Mouse (Mus musculus): ENCODE measurements around the gene Trarg1.
"Not testable (repeated sequence)": the region's sequence is repeated elsewhere in the genome, so short reads cannot be mapped to it uniquely, and the experiment has no call there.

The Trarg1 gene

DNA sequence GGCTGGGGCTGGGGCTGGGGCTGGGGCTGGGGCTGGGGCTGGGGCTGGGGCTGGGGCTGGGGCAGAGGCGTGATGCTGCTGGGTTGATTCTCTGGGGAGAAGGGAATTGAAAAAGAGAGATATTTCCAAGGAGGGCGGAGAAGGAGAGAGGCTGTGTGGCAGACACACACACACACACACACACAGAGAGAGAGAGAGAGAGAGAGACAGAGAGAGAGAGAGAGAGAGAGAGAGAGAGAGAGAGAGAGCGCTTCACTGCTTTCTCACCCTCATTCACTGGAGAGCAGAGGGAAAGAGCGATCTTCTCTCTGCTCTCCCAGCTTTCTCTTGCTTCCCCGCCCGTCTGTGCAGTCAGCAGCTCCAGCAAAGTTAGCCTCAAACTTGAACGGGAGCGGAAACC, at the start of gene Trarg1:
TSS of gene Trarg1 (plus strand) at position 301 of the 400 bp plus-strand sequence.
- not testable (repeated sequence) for DNase-seq (ENCODE audit: low read depth, low spot score)

- no peak for DNase-seq (ENCODE audit: low read depth, low spot score)
Observed at GRCm38 (mm10) chr11:76630023-76630422, 49.6 kb upstream of the Trarg1 start.

DNA sequence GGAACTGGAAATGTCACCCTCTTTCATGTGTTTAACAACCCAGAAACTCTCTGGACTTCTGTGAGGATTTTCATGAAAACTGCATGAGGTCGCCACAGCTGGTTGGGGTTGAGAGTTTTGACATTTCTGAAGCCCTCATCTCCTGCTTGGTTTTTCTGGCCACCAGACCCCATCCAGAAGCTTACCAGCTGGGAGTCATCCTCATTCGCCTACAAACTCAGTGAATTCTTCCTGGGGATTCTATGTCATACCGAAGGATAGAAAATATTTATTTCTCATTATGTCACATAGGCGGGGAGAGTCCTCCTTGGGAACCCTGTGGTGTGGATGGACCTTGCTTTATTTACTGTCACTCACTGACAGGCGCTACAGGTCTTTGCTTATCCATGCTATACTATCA, 49.1 kb upstream of the Trarg1 start:
- no peak for DNase-seq (ENCODE audit: low read depth, low spot score)

DNA sequence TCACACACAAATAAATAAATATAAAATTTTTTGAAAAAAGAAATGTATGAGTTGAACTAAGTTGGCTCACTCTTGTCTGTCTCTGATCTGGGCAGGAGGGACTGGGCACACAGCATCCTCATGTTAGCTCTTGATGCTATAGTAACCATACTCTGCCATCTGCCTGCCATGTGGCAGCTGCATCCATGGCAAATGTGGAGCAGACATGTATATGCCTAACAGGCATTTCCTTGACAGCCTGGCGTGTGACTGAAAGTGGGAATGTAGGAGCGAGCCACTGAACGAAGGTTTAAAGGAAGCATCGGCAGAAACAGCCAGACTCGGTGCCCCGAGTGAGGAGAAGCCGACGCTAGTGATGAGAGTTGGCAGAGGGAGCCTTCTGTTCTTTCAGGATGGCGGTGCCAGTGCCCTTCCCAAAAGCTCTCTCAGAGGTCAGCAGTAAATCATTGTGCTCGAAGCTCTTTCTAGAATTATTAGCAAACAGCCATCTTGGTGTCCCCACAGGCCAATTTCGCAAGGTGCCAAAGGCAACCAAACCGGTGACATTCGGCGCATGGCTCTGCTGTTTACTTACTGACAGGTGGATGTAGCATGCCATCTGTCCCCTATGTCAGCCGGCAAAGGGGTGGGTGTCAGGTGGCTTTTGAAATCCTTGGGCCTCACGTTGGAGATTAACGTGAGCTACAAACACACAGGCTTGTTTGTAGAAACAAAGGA, 40.2 kb upstream of the Trarg1 start:
- no peak for DNase-seq (ENCODE audit: low read depth, low spot score)

DNA sequence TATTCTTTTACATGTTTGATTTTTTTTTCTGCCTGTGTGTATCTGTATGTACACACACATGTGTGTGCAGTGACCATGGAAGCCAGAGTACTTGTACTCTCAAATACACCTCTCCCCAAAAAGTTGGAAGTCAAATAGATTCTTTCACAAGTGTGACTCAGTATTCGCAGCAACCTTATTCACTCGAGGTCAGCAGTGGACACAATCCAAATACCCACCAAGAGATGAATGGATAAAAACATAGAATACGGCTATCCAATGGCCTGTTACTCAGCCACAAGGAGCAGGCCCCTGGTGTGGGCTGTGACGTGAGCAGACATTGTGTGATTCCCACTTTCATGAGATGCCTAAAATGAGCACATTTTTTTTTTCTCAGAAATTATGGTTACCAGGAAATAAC, 39.4 kb upstream of the Trarg1 start:
- no peak for DNase-seq (ENCODE audit: low read depth, low spot score)

DNA sequence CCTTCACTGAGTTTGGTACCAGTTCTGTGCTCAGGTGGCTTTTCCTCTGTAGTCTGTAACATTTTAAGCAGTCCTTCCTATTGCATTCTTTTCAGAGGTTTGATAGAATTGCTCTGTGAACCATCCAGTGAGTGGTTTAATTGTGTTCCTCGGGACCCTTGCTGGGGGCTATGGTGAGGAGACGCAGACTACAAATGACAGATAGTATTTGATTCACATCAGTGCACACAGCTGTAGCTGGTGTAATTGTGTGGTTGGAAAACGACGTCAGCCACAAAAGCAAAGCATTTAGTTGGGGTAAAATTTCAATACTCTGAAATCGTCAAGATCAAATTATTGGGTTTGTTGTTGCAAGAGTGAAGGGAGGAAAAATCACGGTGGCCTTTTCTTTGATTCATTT, 35.4 kb upstream of the Trarg1 start:
- no peak for DNase-seq (ENCODE audit: low read depth, low spot score)

DNA sequence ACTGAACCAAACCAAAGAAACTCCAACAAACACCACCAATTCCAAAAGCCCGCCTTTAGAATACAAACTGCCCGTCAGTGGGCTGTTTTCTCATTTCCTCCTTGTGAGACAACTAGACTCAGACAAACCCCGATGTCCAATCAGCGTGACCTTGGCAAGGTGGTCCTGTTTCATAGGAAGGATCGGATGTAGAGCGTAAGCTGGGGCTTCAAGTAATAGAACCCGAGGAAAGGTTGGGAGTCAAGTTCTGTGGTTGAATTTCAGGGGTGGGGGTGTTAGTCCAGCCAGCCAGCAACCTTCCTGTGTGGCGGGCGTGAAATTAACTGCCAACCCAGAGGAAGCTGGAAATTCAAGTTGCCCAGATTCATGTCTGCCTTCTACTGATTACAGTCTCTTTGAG, 34.6 kb upstream of the Trarg1 start:
- no peak for DNase-seq (ENCODE audit: low read depth, low spot score)

DNA sequence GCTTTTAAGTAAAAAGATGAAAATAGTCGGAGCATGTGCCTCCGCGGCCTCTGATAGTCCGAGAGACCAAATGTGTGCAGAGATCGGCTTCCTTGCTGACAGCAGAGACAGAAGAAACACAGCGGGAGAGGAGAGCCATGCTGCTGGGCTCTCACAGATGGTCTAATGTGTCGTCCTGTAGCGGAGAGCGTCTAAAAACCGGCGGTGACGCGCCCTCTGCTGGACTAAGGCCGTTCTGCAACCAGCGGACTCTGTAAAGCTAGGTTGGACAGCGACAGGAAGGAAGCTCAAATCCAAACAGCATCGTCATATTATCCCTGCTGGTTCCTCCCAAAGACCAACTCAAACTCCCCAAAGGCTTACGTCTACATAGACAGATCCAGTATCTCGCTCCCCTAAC, 33.7 kb upstream of the Trarg1 start:
- DNase-seq (ENCODE audit: low read depth, low spot score): peak; percentile 87

DNA sequence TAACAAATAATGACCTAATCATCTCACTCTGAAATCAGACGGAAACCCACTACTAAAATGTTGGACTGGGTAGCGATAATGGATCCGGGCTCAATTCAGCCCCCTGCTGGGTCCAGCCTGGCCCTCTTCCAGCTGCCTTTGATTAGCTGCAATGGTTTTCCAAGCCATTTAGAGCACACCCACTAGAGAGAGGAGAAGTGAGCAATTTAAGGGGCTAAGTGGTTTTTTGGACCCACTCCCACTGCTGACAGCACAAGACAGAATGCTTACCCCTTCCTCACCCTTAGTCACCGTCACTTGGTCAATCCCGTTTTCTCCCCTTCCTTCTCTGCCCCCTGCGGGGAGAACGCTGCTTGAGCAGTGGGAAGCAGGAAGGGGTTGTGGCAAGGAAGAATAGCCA, 32.5 kb upstream of the Trarg1 start:
- DNase-seq (ENCODE audit: low read depth, low spot score): no peak

DNA sequence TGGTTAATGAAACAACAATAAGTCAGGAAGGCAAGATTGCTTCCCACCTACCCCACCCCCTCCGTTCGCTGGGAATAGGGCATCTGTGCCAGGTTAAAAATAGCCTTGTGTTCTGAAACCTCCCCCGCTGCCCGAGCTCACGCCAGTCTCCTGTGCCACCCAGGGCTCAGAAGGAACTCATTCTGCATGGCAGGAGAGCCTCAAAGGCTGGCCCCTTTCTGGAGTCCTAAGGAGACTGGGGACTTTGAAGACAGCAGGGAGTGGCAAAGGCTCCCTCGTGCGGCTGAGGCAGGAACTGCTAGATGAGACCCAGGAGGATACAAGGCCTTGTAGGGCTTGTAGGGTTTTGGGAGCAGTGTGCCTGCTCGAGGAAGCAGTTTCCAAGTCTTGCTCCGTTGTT, 32.1 kb upstream of the Trarg1 start:
- DNase-seq (ENCODE audit: low read depth, low spot score): peak; percentile 79

DNA sequence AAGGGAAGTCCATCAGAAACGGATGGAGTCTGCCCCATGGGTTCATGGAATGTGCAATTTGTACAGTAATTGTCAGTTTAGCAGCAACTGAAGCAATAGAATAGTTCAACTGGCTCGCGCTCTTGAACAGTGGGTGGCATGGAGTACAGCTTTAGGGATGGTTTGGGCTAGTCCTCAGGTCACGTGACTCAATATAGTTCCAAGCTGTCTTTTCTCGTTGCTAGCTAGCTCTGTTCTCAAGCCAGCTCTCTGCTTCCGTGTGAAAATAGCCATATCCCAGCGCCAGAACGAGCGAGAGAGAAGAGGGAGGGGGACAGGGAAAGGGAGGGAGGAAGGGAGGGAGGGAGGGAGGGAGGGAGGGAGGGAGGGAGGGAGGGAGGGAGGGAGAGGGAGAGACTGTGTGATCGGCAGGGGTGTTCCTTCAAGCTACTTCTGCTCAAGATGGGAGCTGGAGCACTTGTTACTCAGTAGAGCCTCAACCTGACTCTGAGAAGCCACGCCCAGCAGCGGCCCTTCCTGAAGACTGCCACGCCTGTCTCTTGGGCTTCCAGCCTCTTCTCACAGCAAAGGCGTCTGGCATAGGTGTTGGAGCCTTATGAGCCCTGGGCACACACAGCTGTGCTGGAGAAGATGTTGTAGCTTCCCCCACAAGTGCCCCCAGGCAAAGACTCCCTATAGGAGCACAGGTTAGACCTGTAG, 28.6 kb upstream of the Trarg1 start:
- no peak for DNase-seq (ENCODE audit: low read depth, low spot score)

DNA sequence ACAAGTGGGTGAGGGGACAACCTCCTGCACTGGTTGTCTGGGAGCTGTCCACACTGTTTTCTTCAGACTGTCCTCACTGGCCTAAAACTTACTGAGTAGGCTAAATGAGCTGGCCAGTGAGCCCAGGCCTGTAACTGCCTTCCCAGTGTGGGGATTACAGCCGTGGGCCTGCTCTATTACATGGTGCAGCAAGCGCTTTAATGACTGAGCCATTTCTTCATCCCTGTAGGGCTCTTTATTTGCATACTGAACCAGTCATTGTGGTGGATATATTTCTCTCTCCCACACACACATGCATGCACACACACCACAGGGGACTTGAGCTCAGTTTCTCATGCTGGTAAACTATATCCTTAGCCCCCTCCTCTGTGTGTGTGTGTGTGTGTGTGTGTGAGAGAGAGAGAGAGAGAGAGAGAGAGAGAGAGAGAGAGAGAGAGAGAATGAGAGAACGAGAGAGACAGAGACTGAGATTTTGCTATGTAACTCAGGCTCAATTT, 26.7 kb upstream of the Trarg1 start:
- DNase-seq (ENCODE audit: low read depth, low spot score): no peak

- DNase-seq (ENCODE audit: low read depth, low spot score): peak; percentile 59
Observed at GRCm38 (mm10) chr11:76655106-76655505, 24.5 kb upstream of the Trarg1 start.

DNA sequence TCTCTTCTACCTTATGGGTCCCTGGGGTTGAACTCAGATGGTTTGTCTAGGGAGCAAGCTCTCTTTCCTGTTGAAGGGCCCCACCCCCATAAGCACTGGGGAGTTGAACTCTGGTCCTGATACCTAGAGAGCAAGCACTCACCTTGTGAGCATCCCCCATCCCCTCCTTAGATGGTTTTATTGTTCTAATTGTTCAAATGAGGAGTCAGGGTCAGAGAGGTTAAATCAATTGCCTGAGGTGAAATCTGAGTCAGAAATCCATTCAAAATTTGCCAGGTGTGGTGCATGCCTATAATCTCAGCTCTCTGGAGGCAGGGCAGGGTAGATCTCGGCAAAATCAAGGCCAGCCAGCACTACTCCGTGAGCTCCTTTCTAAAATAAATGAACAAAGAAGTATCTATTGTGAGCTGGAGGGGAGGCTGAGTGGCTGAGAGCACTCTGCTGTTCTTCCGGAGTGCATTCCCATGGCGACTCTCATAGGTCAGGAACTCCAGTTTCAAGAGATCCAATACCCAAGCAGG, 22.1 kb upstream of the Trarg1 start:
- DNase-seq (ENCODE audit: low read depth, low spot score): no peak

- no peak for DNase-seq (ENCODE audit: low read depth, low spot score)
Observed at GRCm38 (mm10) chr11:76659138-76659930, 20.3 kb upstream of the Trarg1 start.

DNA sequence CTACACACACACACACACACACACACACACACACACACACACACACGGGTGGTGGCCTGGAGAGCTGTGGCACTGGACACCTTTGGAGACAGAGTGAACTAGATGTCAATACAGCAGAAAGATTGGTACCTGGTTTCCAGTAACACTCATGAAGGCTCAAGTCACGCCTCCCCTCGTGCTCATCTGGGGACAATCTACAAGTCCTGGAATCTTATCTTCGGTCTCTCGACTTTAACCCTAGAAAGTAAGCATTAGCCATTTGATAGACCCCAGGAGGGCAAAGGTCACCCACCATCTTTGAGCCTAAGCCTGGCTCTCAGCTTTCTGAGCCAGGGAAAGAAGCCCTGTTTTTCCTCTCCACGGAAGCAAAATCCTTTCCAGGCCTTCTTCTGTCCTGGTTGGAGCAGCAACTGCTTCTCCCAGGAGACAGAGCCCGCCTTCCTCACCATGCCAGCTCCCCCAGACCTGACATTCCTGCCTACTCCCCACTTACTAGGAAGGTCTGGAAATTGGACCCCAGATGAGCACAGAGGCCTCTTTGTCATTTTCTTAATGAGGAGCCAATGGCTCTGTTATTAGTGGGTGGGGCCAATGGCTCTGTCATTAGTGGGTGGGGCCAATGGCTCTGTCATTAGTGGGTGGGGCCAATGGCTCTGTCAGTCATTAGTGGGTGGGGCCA, 17.7 kb upstream of the Trarg1 start:
- no peak for DNase-seq (ENCODE audit: low read depth, low spot score)

DNA sequence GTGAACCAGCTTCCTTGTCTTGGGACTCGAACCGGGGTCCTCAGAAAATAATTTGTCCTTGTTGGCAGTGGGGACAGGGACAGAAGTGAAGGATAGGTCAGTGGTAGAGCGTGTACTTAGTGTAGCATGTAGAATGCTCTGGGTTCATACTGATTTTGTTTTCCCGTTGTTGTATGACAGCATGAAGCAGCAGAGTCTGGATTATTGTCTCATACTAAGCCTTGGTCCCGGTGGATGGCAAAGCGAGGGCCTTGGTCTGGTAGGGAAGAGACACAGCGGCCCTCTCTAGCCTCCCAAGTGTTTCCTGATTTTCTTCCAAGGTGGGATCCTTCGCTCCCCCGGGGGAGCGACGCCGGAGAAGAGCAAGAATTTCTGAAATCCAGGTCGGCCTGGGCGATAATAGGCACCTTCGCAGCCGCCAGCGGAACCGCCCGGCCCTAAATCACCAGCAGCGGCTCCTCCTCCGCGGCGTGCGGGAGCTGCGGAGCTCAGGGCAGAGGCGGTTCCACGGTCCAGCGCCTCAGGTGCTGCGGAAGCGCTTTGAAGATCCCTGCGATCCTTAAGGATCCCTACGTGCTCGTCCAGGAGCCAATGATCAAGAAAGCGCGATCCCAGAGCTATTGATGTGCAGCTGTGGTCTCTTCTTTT, 13.5 kb upstream of the Trarg1 start:
- no peak for DNase-seq (ENCODE audit: low read depth, low spot score)

DNA sequence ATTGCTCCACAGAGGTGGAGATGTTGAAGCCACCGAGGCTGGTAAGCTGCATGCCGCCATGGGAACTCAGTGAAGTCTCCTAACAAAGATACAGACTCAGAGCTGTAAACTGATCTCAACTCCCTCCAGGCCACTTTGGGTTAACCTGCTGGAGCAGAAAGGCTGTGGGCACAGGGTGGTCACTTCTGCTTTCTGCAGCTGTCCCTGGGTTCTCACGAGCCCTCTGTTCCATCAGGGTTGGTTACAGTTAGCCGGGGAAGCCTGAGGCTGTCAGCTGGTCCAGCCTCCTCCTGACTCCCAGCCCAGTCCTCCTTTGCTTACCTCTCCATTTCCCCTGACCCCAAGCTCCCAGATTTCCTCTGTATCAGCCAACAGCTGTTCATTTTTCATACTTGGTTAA, 11.8 kb upstream of the Trarg1 start:
- DNase-seq (ENCODE audit: low read depth, low spot score): peak; percentile 27

- no peak for DNase-seq (ENCODE audit: low read depth, low spot score)
Observed at GRCm38 (mm10) chr11:76671871-76672475, 7.6 kb upstream of the Trarg1 start, which contains the start of gene Bhlha9. Gene Bhlha9, plus strand, starts transcription at chr11:76672470.

- no peak for DNase-seq (ENCODE audit: low read depth, low spot score)
Observed at GRCm38 (mm10) chr11:76672561-76673384, 6.8 kb upstream of the Trarg1 start.
